Mouse (Mus musculus) erythroblast, adult 5-6 weeks (primary cell): ENCODE results near the gene Safb2. TPM values are rescaled to one million over a fixed set of nuclear protein-coding genes. Genes with fewer than 3 reads are reported as not detected.

Experiments
- ATAC-seq: replicated peaks from 2 replicates; pipeline ENCODE4 v1.8.0; 2016; ENCODE audit warnings: moderate number of reproducible peaks, mild to moderate bottlenecking, moderate TSS enrichment, inconsistent platforms; ENCODE audit not compliant: poor library complexity, low FRiP score, severe bottlenecking
- total RNA-seq, 2 experiments: library from RNA; stranded (forward) in 1 of 2; stranded (reverse) in 1 of 2; fragments of 150-400 nt in 1 of 2; fragments of 200-764, 138-1000 nt in 1 of 2; gene quantifications; 2 replicates each; pipeline versions ENCODE4 v1.2.3 to v1.2.4; 2015 to 2017; ENCODE audit warnings: low replicate concordance in 2 of 2

Safb2 gene
- total RNA-seq, 2 experiments from 2014 or later: 87.0 to 316 TPM

- ATAC-seq: no peak
Measured at GRCm38 (mm10) chr17:56570287-56570686, 14.1 kb downstream of the Safb2 start.

DNA sequence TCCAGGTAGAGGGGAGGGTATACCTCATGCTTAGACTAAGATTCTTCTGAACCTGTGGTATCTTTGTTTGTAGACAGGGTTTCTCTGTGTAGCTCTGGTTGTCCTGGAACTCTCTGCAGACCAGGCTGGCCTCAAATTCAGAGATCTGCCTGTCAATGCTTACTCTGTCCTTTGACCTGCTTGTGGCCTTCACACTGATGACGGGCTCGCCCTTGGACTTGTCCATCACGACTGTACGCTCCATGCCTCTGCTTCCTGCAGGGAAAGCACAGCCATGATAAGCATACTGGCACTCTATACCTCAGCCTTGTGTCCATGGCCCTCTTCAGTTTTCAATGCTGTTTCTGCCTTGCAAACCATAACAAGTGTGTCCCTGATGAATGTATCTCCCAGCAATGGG lies 17.0 kb downstream of the Safb2 start:
- ATAC-seq: no peak

DNA sequence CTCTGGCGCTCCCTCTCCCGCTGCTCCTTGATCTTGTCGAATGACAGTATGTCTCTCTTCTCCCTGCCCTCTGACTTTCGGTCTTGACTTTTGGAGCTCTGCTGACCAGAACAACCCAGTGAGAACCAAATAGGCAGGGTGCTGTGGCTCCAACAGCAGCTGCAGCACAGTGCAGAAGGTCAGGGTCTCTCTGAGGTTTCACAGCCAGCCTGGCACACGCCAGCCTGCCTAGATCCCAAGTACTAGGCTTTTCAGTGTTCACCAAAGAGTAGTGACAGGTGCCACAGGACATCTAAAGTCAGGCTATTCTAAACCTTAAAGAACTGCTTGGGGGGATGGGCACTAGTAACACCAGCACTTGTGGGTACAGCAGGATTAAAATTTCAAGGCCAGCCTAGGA lies 17.5 kb downstream of the Safb2 start:
- ATAC-seq: no peak

- ATAC-seq: no peak
Measured at GRCm38 (mm10) chr17:56566293-56566692, 18.1 kb downstream of the Safb2 start.

DNA sequence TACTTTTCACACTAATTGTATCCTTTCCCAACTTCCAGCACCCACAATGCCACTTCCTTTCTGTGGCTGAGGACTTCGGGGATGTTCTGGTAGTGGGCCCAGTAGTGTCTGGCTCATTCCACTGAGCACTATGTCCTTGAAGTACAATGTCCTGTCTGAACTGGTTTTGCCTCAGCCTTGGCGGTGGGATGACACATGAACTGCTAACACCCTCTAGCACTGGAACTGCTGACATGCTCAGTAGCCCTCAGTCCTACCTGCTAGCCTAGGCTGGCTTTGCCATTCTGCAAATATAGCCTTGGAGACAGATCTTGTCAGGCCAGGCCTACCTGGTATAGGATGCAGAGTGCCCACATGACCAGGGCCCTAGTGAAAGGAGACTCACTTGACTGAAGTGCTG lies 22.5 kb downstream of the Safb2 start:
- no peak for ATAC-seq

- ATAC-seq: no peak
Measured at GRCm38 (mm10) chr17:56560131-56560530, 24.3 kb downstream of the Safb2 start.

GRCm38 (mm10) chr17:56559386-56559785 lies 25.0 kb downstream of the Safb2 start:
- ATAC-seq: no peak

- ATAC-seq: peak; percentile 72
Measured at GRCm38 (mm10) chr17:56558448-56558847, 25.9 kb downstream of the Safb2 start.

DNA sequence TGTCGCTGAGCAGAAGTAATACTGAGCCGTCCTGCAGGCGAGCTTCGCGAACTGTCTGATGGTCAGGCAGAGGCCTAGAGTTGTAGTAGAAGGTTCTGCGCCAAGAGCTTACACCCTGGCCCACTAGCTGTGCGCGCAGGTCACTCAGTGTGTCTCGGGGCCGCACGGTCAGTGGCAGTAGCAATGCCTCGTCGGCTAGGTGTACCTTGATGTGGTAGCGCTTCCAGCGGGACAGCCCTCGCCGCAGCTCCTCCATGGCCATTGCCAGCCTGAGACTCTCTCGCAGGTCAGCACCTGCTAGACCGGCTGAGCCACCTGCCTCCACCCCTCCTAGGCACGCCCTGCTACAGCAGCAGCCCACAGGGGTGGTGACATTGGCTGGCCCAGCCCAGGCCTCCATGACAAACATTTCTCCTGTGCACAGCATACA lies 30.2 kb downstream of the Safb2 start, which contains the start of gene Gm20219:
Gene Gm20219 (minus strand): TSS at position 266 of the 430 bp plus-strand sequence.
- ATAC-seq: no peak

GRCm38 (mm10) chr17:56552781-56553363 lies 31.5 kb downstream of the Safb2 start:
- peak; percentile 86 for ATAC-seq

- no peak for ATAC-seq
Measured at GRCm38 (mm10) chr17:56551841-56552581, 32.4 kb downstream of the Safb2 start.

DNA sequence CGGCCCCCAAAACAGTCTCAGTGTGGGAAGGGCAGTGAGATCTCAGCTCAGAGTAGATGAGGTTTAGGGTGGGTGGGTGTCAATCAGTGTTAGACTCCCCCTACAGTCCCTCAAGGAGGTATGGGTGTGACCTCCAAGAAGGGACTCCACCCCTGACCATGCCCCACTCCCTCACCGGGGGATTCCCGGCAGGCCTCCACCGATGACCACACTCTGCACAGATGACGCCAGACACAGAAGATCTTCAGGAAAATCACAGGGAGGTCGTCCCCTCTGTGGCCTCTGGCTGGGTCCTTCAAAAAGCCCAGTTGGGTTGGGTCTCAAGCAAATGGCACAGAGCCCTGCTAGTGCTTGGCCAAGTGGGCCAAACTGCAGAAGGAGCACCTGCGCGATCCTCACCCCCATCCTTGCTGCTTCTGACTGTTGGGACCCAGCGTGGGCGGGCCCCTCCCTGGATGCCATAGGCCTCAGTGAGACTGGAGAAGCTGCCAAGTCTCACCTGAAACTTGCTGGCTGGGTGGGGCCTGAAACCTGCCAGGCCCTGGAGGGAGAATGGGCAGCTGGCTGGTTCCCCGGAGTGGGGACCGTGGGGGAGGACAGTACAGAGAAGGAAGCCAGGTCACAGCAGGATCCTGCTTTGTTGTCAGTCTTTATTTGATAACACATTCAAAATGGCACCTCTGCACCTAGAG lies 33.5 kb downstream of the Safb2 start:
- ATAC-seq: no peak

- ATAC-seq: no peak
Measured at GRCm38 (mm10) chr17:56548605-56549105, 35.7 kb downstream of the Safb2 start.

DNA sequence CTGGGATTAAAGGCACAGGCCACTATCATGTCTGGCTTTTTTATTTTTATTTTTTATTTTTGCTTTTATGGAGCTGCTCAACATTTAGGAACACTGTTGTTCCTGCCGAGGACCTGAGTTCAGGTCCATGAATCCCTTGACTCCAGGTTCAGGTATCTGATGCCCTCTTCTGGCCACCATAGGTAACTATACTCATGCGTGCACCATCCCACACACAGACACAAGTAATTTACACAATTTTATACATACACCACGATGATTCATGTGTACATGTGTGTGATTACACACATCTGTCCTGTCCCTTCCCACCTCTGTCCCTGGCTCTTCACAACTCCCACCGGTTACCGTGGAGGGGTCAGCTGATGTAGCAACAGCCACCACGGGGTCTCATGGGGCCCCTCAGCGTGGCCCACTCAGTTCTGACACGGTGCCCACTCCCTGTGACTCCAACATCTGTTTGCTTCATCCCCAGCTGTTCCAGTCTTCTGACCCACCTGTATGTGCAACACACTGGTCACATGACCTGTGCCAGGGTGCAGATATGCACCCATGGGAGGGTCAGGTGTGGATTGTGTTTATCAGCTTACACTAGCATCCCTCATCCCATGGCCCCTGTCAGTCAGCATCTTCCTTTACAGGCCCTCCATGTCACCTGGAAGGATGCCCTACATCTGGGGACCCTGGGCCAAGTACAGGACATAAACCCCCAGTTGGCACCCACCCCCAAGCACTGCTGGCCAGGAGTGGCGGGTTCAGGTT lies 36.4 kb downstream of the Safb2 start:
- no peak for ATAC-seq

GRCm38 (mm10) chr17:56547116-56547845 lies 37.1 kb downstream of the Safb2 start:
- ATAC-seq: no peak

- no peak for ATAC-seq
Measured at GRCm38 (mm10) chr17:56546576-56546975, 37.8 kb downstream of the Safb2 start.

DNA sequence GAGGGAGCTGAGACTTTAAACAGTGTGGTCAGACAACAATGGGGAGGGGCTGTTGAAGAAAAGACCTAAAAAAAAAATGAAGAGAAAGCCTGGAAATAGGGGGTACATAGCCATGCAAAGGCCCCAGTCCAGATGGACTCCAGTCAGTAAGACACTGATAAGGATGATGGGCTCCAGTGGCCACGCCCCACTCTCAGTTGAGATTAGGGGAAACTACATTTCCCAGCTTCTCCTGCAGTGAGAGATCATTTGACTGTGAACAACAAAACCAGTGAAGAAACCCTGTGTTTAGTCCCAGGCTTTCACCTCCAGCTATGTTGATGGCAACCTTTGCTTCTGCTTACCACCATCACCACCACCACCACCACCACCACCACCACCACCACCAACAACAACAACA lies 38.4 kb downstream of the Safb2 start:
- no peak for ATAC-seq

DNA sequence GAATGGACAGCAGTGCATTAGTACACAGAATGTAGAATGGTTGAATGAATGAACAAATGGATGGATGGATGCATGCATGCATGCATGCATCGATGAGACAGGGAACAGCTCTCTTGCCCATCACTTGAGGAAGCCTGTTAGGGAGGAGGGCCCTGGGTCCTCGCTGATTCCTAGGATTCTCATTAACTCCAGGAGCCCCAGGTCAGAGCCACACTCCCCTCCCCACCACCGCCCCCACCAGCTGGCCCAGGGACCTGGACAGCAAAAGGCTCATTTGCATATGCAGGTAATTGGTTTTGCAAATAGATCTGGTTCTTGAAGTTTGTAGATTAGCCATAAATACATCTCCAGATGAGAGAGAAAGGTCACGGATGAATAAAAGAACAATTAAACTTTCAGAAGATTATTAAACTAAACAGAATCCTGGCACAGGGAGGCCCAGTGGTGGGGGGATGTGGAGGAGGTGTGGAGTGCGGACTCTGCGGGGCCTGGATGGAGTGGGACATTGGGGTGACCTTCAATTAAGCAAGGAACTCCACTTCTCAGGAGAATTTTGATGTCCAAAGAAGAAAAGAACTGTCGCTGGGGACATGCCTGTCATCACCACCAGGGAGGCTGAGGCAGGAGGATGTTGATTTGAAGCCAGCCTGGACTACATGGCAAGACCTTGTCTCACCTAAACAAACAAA lies 39.5 kb downstream of the Safb2 start:
- no peak for ATAC-seq

- no peak for ATAC-seq
Measured at GRCm38 (mm10) chr17:56543684-56544224, 40.6 kb downstream of the Safb2 start.
